Mouse (Mus musculus) stomach, postnatal 0 days (tissue): Measurements from ENCODE around the gene Il34. TPM values are rescaled to one million over a fixed set of nuclear protein-coding genes. Genes with fewer than 3 reads are reported as not detected.

Experiments
- ATAC-seq: fragments of 200-750 bp; cut with Nextera tagmentation; 2 replicates; pipeline ENCODE4 v1.8.0; 2017; ENCODE audit not compliant: low FRiP score, low TSS enrichment
- DNase-seq: peaks from one replicate; pipeline ENCODE4 v3.0.0-alpha.2; 2016; ENCODE audit warnings: low spot score
- H3K27ac ChIP-seq: fragments of 300-500 bp; sonication (generic); replicated peaks from 2 replicates; pipeline ENCODE4 v1.5.1; 2014; ENCODE audit warnings: mild to moderate bottlenecking, control low read depth
- H3K27me3 ChIP-seq: fragments of 300-500 bp; sonication (generic); 2 replicates; pipeline ENCODE4 v1.6.1; 2014; ENCODE audit warnings: low read length; ENCODE audit not compliant: control insufficient read depth, insufficient read depth
- H3K36me3 ChIP-seq: fragments of 300-500 bp; sonication (generic); 2 replicates; pipeline ENCODE4 v1.6.1; 2014; ENCODE audit warnings: low read length, mixed read lengths; ENCODE audit not compliant: control insufficient read depth, insufficient read depth
- H3K4me1 ChIP-seq: fragments of 300-500 bp; sonication (generic); replicated peaks from 2 replicates; pipeline ENCODE4 v1.6.1; 2014; ENCODE audit warnings: antibody characterized with exemption; ENCODE audit not compliant: control insufficient read depth, insufficient read depth
- H3K4me2 ChIP-seq: fragments of 300-500 bp; sonication (generic); replicated peaks from 2 replicates; pipeline ENCODE4 v1.6.1; 2014; ENCODE audit warnings: low read depth, mild to moderate bottlenecking, control low read depth, moderate library complexity
- H3K4me3 ChIP-seq: fragments of 300-500 bp; sonication (generic); 2 replicates; pipeline ENCODE4 v1.5.1; 2014; ENCODE audit warnings: low read depth, low read length, control low read depth
- H3K9ac ChIP-seq: fragments of 300-500 bp; sonication (generic); 2 replicates; pipeline ENCODE4 v1.6.1; 2014; ENCODE audit warnings: mild to moderate bottlenecking, low read length, control low read depth, mixed read lengths
- H3K9me3 ChIP-seq: fragments of 300-500 bp; sonication (generic); 2 replicates; pipeline ENCODE4 v1.6.1; 2016; ENCODE audit warnings: low read length; ENCODE audit not compliant: control insufficient read depth
- CTCF ChIP-seq: IDR thresholded peaks from 2 replicates; pipeline ENCODE4 v1.5.1; 2016; ENCODE audit warnings: antibody characterized with exemption, low read depth, mild to moderate bottlenecking, moderate library complexity
- EP300 ChIP-seq: optimal IDR thresholded peaks from 2 replicates; pipeline ENCODE3; 2016; ENCODE audit warnings: antibody characterized with exemption
- WGBS: fragments of 180-500 bp; shearing (Covaris S2); extraction: QIAGEN DNeasy Blood & Tissue Kit; methylation state at CpG from one replicate; pipeline ENCODE4 v1.1.7; 2014; 5-methylcytosine and 5-hydroxymethylcytosine counted together
- polyA plus RNA-seq: library from polyadenylated mRNA; unstranded; fragments of >200 nt; fragmentation: Nextera tagmentation; extraction: Ambion mirVana; gene quantifications from 2 replicates; pipeline ENCODE4 v1.2.1, GENCODE M21; 2015

Il34 gene
- polyA plus RNA-seq, 1 experiment from 2014 or later: 6.4 TPM

- no peak overlapping the region for H3K9ac ChIP-seq
- H3K4me3 ChIP-seq: no peak overlapping the region
- H3K36me3 ChIP-seq: peaks cover 35% of the 10 kb centered on the region
- no peak overlapping the region for H3K27ac ChIP-seq
- H3K9me3 ChIP-seq: no peaks in the 10 kb centered on the region
- 94% methylated on average over 30 of the region's 35 CpGs for WGBS
- no peak for TF ChIP-seq EP300
- TF ChIP-seq CTCF: no peak
- H3K27me3 ChIP-seq: no peaks in the 10 kb centered on the region
- no peak for DNase-seq
- no peak overlapping the region for H3K4me2 ChIP-seq
- H3K4me1 ChIP-seq: no peaks in the 10 kb centered on the region
- no peak for ATAC-seq
Measured at GRCm38 (mm10) chr8:110738591-110739195, 67.0 kb downstream of the Il34 start.

- no peak for ATAC-seq
- no peaks in the 10 kb centered on the region for H3K4me1 ChIP-seq
- no peak overlapping the region for H3K4me3 ChIP-seq
- 85% methylated on average over 8 of the region's 8 CpGs for WGBS
- H3K27ac ChIP-seq: no peak overlapping the region
- H3K27me3 ChIP-seq: no peaks in the 10 kb centered on the region
- H3K9me3 ChIP-seq: no peaks in the 10 kb centered on the region
- no peak for DNase-seq
- peaks cover 46% of the 10 kb centered on the region for H3K36me3 ChIP-seq
- no peak overlapping the region for H3K4me2 ChIP-seq
- H3K9ac ChIP-seq: no peak overlapping the region
- TF ChIP-seq CTCF: no peak
- no peak for TF ChIP-seq EP300
Measured at GRCm38 (mm10) chr8:110733036-110733435, 72.7 kb downstream of the Il34 start.

DNA sequence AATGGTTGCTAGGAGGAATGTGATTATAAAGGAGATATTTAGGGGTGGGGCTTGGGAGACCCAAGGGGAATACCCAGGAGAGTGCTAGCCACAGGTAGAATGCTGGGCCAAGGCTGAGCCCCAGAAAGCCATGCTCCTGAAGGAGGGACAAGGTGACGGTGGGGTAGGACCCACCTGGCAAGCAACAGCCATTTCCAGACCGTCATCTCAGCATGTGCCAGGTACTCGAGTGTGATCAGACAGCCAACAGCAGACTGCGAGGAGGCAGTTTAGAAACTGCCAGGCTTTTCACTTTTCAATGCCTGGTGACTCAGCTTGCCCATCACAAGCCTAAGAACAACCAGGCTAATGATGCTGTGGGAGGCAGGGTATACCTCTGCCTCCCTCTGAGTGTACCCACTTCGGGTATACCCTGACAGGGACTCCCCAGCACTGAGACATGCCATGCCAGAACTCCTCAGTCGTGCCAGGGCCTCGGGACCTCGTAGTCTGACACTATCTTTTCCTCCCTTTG is 74.3 kb downstream of the Il34 start:
- Histone ChIP-seq H3K4me1 (no peaks in the 10 kb centered on the region), H3K27ac (no peak overlapping the region), H3K4me2 (no peak overlapping the region), H3K27me3 (no peaks in the 10 kb centered on the region), H3K9ac (no peak overlapping the region), H3K9me3 (no peaks in the 10 kb centered on the region), H3K36me3 (peaks cover 42% of the 10 kb centered on the region), H3K4me3 (no peak overlapping the region)
- TF ChIP-seq EP300: no peak
- no peak for TF ChIP-seq CTCF
- no peak for DNase-seq
- no peak for ATAC-seq
- WGBS: 93% methylated on average over 8 of the region's 8 CpGs

DNA sequence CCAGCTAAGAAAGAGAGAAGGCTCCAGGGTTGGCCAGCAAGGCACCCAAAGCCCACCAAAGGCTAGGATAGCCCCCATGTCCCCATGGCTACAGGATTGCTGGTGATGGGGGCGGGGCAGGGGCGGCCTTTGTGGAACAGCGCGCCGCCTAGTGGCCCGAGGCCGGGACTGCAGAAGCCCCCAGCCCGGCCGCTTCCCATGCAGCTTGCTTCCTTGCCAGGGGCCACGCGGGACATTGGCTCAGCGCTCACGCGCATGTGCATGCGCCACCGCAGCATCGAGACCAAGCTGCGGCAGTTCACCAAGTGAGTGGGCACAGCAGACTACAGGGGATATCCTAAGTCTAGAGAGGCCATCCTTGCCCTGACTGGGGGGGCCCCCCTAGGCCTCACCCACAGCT is 78.8 kb downstream of the Il34 start:
- DNase-seq (peak; percentile 64), ATAC-seq (0 out of 2 replicates have a peak, but pooled peaks have one; percentile 16)
- no peak overlapping the region for H3K4me2 ChIP-seq
- peaks cover 34% of the 10 kb centered on the region for H3K36me3 ChIP-seq
- H3K4me3 ChIP-seq: no peak overlapping the region
- 0 out of 2 replicates have a peak, but pooled peaks cover 3% of the 10 kb centered on the region for H3K4me1 ChIP-seq
- H3K9me3 ChIP-seq: no peaks in the 10 kb centered on the region
- no peaks in the 10 kb centered on the region for H3K27me3 ChIP-seq
- WGBS: 21% methylated on average over 18 of the region's 18 CpGs
- H3K27ac ChIP-seq: no peak overlapping the region
- H3K9ac ChIP-seq: no peak overlapping the region
- TF ChIP-seq EP300: no peak
- TF ChIP-seq CTCF: peak; percentile 87

DNA sequence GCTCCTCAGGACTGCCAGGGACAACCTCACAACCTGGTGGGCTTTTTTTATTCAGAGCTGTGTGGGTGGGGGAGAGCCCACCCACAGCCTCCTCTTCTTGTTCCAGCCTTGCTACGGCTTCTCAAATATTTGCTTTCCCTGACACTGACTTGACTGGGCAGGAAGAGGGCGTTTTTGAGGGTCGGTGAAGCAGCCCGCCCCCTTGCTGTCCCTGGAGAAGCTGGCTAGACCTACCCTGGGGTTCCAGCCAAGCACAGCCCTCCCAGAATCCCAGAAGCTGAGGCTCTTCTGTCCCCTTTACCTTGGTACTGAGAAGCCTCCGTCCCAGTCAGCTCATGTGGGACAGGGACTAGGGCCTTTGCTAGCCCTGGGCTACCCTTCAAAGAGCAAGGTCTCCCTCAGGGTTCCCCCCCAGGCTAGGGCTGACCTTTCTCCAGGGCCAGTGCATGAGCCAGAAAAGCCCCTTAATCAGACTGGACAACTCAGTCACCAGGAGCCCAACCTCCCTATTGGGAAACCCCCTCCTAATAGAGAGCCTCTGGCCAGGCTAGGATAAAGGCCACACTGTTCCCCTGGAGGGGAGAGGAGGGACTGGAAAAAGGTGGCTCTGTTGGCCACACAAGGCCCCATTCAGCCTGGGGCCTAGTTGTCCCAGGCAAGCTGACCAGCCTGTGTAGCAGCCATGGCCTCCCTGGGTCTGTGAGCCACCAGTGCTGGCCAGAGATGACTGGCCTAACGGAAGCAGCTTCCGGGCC is 80.5 kb downstream of the Il34 start:
- ATAC-seq: no peak
- Histone ChIP-seq H3K9me3 (no peaks in the 10 kb centered on the region), H3K27ac (peak overlapping the region; percentile 5), H3K4me1 (0 out of 2 replicates have a peak, but pooled peaks cover 3% of the 10 kb centered on the region), H3K9ac (no peak overlapping the region), H3K27me3 (no peaks in the 10 kb centered on the region), H3K36me3 (peaks cover 28% of the 10 kb centered on the region), H3K4me2 (peak overlapping the region; percentile 27; the same call in 1 of the 2 replicates), H3K4me3 (no peak overlapping the region)
- WGBS: 46% methylated on average over 7 of the region's 7 CpGs
- peak; percentile 47 for TF ChIP-seq CTCF
- no peak for TF ChIP-seq EP300
- DNase-seq: no peak
